Mouse (Mus musculus) ES-Bruce4 (cell line): ENCODE measurements around the gene Olfr1118.

Experiments used
- CTCF ChIP-seq: IDR thresholded peaks from one replicate; pipeline ENCODE4 v1.8.1; 2011; ENCODE audit warnings: low read depth, low read length
- EP300 ChIP-seq: IDR thresholded peaks from 2 replicates; pipeline ENCODE4 v1.6.1; 2011; ENCODE audit warnings: low read depth, low read length; ENCODE audit not compliant: insufficient read depth
- POLR2A ChIP-seq: IDR thresholded peaks from one replicate; pipeline ENCODE4 v1.8.1; 2011; ENCODE audit warnings: low read length; ENCODE audit not compliant: insufficient read depth

DNA sequence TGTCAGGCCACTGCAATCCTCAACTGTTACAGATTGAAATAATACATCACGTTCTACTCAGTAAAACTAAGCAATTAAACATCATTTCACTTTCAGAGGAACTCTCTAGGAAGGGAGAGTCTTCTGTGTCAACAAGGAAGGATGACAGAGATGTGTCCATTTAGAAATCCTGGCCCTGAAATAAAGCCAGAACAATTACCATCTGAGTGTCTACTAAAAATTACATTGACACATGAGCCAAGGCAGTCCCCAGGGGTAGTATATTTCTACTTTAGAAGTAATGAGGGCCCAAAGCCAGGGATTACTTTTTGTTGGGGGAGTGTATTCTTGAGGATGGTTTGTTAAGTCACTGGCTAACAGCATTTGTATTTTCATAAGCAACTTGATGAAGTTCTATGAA, at the start of gene Olfr1118:
- TF ChIP-seq EP300 (no peak), POLR2A (no peak), CTCF (no peak)
